Mouse (Mus musculus) B cell, adult 62 days (primary cell): ENCODE data around the gene Lrrc59. TPM values are rescaled to one million over a fixed set of nuclear protein-coding genes. Genes with fewer than 3 reads are reported as not detected.

Experiments used
- total RNA-seq: library from RNA; stranded (reverse); gene quantifications from 4 replicates; pipeline ENCODE4 v1.2.4, GENCODE M21; 2023

The Lrrc59 gene
- total RNA-seq: 71.2 to 82.9 TPM (median 72.9 TPM) in 4 replicates

DNA sequence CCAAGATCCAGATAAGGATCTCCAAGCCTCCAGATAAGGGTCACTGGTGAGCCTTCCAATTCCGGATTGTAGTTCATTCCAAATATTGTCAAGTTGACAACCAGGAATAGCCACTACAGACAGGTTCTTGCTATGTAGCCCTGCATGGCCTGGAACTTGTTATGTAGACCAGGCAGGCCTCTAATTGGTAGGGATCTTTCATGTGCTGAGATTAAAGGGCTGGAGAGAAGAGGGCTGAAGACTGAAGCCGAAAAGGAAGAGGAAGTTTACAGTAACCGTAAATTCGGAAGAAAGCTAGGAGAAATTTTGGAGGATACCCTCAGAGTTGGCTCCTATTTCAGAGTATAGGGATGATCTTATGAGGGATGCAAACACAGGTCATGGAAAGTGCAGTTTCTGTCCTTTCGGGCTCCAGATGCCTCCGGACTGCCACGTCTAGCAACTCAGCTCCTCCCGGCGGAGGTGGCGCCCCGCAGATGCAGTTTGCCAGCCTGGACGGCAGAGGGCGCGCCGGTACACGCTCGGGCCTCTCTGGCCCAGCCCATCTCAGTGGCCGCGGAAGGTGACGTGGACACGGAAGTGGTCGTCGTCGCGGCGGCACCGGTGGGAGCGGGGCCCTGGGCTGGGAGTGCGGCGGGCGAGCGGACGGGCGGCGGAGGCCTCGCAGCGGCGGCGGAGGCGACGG is at the start of gene Lrrc59:
Gene Lrrc59 (plus strand): TSS at position 569 of the 685 bp plus-strand sequence.

DNA sequence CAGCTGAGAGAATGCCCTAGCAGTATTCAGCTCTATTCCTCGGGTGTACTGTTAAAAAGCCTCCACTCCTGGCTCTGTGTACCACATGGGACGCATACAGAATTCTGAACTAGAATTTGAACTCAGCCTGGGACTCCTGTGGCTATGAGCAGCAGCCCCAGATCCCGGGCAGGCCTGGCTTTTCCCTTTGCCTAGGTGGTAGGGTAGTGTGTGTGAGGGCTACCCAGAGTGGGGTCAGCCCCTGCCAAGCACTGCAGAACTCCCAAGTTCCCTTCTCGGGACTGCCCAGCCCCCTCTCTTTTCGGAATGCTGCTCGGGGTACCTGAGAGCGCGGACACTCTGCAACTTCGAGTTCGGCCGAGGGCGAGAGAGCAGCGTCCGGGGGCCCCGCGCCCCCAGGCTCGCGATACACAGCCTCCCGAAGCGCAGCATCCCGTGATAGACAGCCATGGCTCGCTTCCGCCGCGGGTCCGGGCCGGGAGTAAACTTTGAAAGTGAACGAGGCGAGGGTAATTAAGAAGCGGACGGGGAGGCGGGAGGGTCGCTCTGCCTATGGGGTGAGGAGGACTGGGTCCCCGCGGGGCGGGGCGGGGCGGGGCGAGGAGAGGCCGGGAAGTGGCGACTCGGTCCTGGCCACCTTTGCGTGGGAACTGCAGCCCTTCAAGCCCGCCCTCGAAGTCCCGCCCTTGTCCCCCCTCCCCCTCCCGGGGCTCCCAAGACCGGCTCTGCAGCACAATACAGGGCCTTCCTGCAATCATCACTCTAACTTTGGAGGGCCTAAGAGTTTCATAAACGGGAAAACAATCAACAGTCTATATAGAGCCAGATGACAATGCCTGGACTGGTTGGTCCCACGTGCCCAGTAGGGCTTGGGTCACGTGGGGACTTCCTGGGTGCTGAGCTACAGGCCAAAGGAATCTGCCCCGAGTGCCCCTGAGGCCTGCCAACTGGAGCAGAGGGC is 28.0 kb upstream of the Lrrc59 start, which contains the start of gene Acsf2:
Gene Acsf2 (minus strand): TSS at position 551 of the 961 bp plus-strand sequence.

GRCm38 (mm10) chr11:94653663-94654436 is 24.3 kb downstream of the Lrrc59 start, which contains the start of the genes Mrpl27 and Eme1:
Mrpl27 (plus strand) TSS chr11:94653767.
Eme1 (minus strand) TSS chr11:94653964.

DNA sequence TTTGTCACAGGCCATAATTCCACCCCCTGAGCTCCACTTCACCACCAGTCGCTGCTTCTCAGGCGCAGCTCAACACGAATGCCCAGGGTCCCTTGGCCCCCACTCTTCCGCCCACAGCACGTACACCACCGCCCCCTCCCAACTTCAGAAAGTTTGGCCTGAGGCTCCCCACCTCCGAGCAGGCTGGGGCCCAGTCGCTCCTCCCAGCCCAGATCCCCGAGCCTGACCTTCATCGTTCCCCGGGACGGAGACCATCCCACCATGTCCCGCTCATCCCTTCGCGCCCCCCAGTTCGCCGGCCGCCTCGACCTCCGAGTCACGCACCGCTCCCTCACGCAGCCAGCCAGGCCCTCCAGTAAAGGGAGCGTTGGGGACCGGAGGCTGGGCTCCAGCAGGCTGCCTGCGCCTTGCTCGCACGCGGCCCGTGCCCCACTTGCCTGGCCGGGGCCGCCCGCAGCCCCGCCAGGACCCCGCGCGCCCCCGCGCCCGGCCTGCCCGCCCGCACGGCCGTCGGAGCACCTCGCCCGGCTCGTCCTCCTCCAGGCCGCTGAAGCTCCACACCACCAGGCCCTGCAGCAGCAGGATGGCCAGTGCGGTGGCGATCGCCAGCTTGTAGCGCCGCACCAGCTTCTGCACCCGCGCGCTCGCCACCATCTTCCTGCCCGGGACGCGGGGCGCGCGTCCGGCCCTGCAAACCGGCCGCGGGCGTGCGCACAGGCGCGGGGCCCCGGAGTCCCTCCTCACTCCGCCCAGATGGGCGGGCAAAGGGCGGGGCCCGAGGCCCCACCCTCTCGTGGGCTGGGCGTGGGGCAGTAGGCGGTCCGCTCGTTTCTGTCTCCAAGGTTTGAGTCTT is 47.4 kb downstream of the Lrrc59 start, which contains the start of gene Xylt2:
Gene Xylt2 (minus strand): TSS at position 762 of the 853 bp plus-strand sequence.

Other genes with a start within 250 kb of the Lrrc59 start
- 1.1 to 1.9 TPM (median 1.4 TPM) in 4 replicates for gene Abcc3, start 236.8 kb upstream of the Lrrc59 start, total RNA-seq
- 0.21 TPM in 1 of 4 replicates, not detected in the others for gene Cacna1g, start 155.6 kb upstream of the Lrrc59 start, total RNA-seq
- not detected in 4 replicates for gene Spata20, start 143.6 kb upstream of the Lrrc59 start, total RNA-seq
- not detected in 4 replicates for gene Epn3, start 129.8 kb upstream of the Lrrc59 start, total RNA-seq
- 0.27 to 1.3 TPM (median 0.58 TPM) in 3 of 4 replicates, not detected in the other for gene Mycbpap, start 108.0 kb upstream of the Lrrc59 start, total RNA-seq
- 6.4 to 10.8 TPM (median 9.0 TPM) in 4 replicates for gene Rsad1, start 80.5 kb upstream of the Lrrc59 start, total RNA-seq
- not detected in 4 replicates for gene Chad, start 64.7 kb upstream of the Lrrc59 start, total RNA-seq
- gene Acsf2, start 27.9 kb upstream of the Lrrc59 start, total RNA-seq: 73.4 to 89.5 TPM (median 79.2 TPM) in 4 replicates
- gene Mrpl27, start 24.0 kb downstream of the Lrrc59 start, total RNA-seq: 18.9 to 23.9 TPM (median 22.1 TPM) in 4 replicates
- gene Eme1, start 24.2 kb downstream of the Lrrc59 start, total RNA-seq: 1.4 to 2.2 TPM (median 1.8 TPM) in 4 replicates
- gene Xylt2, start 47.7 kb downstream of the Lrrc59 start, total RNA-seq: 14.1 to 21.3 TPM (median 16.3 TPM) in 4 replicates
- not detected in 4 replicates for gene Gm11541, start 74.7 kb downstream of the Lrrc59 start, total RNA-seq
- not detected in 4 replicates for gene Cdc34b, start 112.0 kb downstream of the Lrrc59 start, total RNA-seq
- not detected in 4 replicates for gene Tmem92, start 152.9 kb downstream of the Lrrc59 start, total RNA-seq